Mouse (Mus musculus) bone marrow macrophage, adult 2 months (primary cell): ENCODE data around the gene Rbck1.

Experiments
- CTCF ChIP-seq: IDR thresholded peaks from 2 replicates; pipeline ENCODE4 v1.5.1; 2012; ENCODE audit warnings: low read depth, mild to moderate bottlenecking, low read length, moderate library complexity
- POLR2A ChIP-seq: IDR thresholded peaks from 2 replicates; pipeline ENCODE4 v1.6.1; 2012; ENCODE audit warnings: mild to moderate bottlenecking, low read depth, low read length, borderline replicate concordance

GRCm38 (mm10) chr2:152307186-152307585 is 25.3 kb downstream of the Rbck1 start:
- TF ChIP-seq CTCF: no peak
- no peak for TF ChIP-seq POLR2A
